Mouse (Mus musculus) lung, postnatal 0 days (tissue): ENCODE results near the gene Prr3. TPM values are rescaled to one million over a fixed set of nuclear protein-coding genes. Genes with fewer than 3 reads are reported as not detected.

Source experiments
- ATAC-seq: fragments of 200-750 bp; cut with Nextera tagmentation; 2 replicates; pipeline ENCODE4 v1.8.0; 2017; ENCODE audit warnings: moderate library complexity
- DNase-seq: peaks from one replicate; pipeline ENCODE4 v3.0.0-alpha.2; 2016; ENCODE audit warnings: low spot score
- H3K27ac ChIP-seq: fragments of 300-500 bp; sonication (generic); 2 replicates; pipeline ENCODE4 v1.5.1; 2014; ENCODE audit warnings: antibody characterized with exemption, mild to moderate bottlenecking, low read length, mixed read lengths
- H3K27me3 ChIP-seq: fragments of 300-500 bp; sonication (generic); replicated peaks from 2 replicates; pipeline ENCODE4 v1.6.1; 2014; ENCODE audit warnings: low read length, mixed read lengths; ENCODE audit not compliant: insufficient read depth
- H3K36me3 ChIP-seq: fragments of 300-500 bp; sonication (generic); 2 replicates; pipeline ENCODE4 v1.6.1; 2014; ENCODE audit warnings: low read length, mixed read lengths; ENCODE audit not compliant: insufficient read depth
- H3K4me1 ChIP-seq: fragments of 300-500 bp; sonication (generic); 2 replicates; pipeline ENCODE4 v1.6.1; 2014; ENCODE audit warnings: antibody characterized with exemption, low read depth, low read length, mixed read lengths; ENCODE audit not compliant: insufficient read depth
- H3K4me2 ChIP-seq: fragments of 300-500 bp; sonication (generic); replicated peaks from 2 replicates; pipeline ENCODE4 v1.6.1; 2014; ENCODE audit warnings: low read depth, mild to moderate bottlenecking, low read length, moderate library complexity, mixed read lengths
- H3K4me3 ChIP-seq: fragments of 300-500 bp; sonication (generic); 2 replicates; pipeline ENCODE4 v1.5.1; 2014; ENCODE audit warnings: low read depth, low read length
- H3K9ac ChIP-seq: fragments of 300-500 bp; sonication (generic); replicated peaks from 2 replicates; pipeline ENCODE4 v1.6.1; 2014; ENCODE audit warnings: low read depth, mild to moderate bottlenecking
- H3K9me3 ChIP-seq: fragments of 300-500 bp; sonication (generic); 2 replicates; pipeline ENCODE4 v1.6.1; 2016; ENCODE audit warnings: low read length, mixed read lengths
- CTCF ChIP-seq: IDR thresholded peaks from 2 replicates; pipeline ENCODE4 v1.5.1; 2016; ENCODE audit warnings: antibody characterized with exemption, mild to moderate bottlenecking
- EP300 ChIP-seq: IDR thresholded peaks from 2 replicates; pipeline ENCODE4 v1.6.1; 2016; ENCODE audit warnings: antibody characterized with exemption, mild to moderate bottlenecking, control low read depth
- WGBS: fragments of 180-500 bp; shearing (Covaris S2); extraction: QIAGEN DNeasy Blood & Tissue Kit; methylation state at CpG from one replicate; pipeline ENCODE4 v1.1.7; 2014; 5-methylcytosine and 5-hydroxymethylcytosine counted together
- polyA plus RNA-seq: library from polyadenylated mRNA; unstranded; fragments of >200 nt; fragmentation: Nextera tagmentation; extraction: Ambion mirVana; gene quantifications from 2 replicates; pipeline ENCODE4 v1.2.1, GENCODE M21; 2015

The Prr3 gene
- 12.6 and 12.9 TPM in 2 replicates for polyA plus RNA-seq

DNA sequence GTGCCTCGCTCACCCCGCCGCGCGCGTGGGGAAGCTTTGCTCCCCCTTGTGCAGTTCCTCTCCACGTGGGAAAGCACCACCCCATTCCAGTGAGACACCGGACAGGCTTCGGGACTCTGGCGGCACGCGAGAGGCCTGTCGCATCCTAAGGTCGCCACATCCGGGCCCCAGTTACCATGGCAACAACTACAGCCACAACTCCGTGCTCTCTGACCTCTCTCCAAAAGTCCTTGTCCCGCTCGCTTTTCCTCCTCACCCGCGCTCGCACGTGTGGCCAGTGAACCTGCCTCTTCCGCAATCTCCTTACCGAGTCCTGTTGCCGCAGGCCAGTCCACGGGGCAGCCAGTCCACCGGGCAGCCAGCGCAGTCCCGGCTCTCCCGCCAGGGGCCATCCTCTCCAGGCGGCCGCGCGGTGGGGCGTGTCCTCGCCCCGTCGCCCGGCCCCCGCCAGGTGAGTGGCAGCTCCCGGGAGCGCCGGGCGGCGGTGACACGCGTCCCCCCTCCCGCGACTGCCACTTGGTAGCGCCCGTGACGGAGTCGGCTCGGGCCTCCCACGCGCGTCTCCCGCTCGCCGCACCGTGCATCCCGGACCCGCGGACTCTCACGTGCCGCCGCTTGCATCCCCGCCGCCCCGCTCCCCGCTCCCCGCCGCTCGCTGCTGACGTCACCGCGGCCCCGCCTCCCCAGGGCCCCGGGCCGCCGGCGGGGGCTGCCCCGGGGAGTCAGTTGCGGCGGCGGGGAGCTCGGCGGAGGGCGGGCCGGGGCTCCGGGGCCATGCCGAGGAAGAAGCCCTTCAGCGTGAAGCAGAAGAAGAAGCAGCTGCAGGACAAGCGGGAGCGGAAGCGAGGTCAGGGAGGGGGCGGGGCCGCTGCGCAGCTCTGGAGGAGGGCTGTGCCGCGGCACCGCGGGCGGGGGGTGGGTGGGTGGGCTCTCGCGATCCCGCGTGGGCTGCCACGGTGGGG is at the start of gene Prr3, which contains the start of gene Gnl1:
Gene Prr3 (minus strand): TSS at position 836 of the 962 bp plus-strand sequence.
Gene Gnl1 (plus strand): TSS at position 451 of the 962 bp plus-strand sequence.
- H3K4me1 ChIP-seq, result peaks cover 10% of the 10 kb centered on the region; the same call in 1 of the 2 replicates
- TF ChIP-seq CTCF (peak; percentile 44), EP300 (no peak; the same call in 1 of the 2 replicates)
- H3K9me3 ChIP-seq, result no peaks in the 10 kb centered on the region
- WGBS, result under 1% methylated on average over 75 of the region's 109 CpGs
- H3K27ac ChIP-seq, result peak within 1 kb of the TSS; percentile 93
- ATAC-seq, result peak; percentile 89
- peak; percentile 97 for DNase-seq
- H3K9ac ChIP-seq, result peak within 1 kb of the TSS; percentile 76
- peaks cover 10% of the 10 kb centered on the region; the same call in 1 of the 2 replicates for H3K36me3 ChIP-seq
- peak within 1 kb of the TSS; percentile 88 for H3K4me3 ChIP-seq
- peak within 1 kb of the TSS; percentile 88 for H3K4me2 ChIP-seq
- H3K27me3 ChIP-seq, result no peaks in the 10 kb centered on the region

DNA sequence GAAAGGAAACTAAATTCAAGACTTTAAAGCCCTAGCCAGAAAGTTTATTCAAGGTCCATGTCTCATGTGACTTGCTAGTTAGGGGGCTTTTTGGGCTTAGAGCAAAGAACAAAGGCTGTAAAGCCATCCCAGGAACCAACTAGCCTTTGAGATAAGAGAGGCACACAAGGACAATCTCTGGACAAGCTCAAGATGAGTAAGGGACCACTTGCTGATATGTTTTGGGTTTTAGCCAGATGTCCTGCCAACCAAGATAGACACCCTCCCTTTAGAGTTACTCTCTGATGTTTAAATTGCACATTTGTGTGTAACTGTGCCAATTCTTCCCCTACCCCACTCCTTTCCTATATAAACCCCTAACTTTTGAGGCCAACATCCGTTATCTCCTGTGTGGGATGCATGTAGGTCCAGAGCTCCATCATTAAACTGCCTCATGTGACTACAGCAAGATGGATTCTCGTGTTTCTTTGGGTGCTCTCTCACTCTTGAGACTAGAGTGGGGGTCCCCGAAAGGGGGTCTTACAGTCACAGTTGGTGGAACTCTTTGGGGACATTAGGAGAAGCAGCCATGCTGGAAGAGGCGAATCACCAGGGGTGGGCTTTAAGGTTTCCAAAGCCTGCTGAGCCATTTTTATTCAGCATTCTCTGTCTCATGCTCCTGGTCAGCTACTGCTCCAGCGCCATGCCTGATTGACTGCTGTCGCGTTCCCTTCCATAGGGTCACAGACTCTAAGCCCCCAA is 49.0 kb upstream of the Prr3 start:
- 85% methylated on average over 7 of the region's 7 CpGs for WGBS
- no peak overlapping the region for H3K27ac ChIP-seq

DNA sequence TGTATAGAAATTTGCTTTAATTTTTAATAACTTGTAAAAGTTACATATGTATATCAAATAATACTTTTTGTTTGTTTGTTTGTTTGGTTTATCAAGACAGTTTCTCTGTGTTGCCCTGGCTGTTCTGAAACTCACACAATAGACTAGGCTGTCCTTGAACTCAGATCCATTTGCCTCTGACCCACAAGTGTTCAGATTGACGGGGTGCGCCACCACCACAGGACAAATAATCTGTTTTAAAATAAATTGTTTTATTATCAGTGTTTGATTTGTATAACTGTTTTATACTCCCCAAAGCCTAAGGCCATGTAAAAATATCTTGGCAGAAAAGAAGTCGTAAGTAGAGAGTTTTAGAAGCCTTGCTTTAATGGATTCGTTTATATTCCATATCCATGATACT is 47.6 kb upstream of the Prr3 start:
- H3K9ac ChIP-seq, result no peak overlapping the region
- TF ChIP-seq EP300 (no peak), CTCF (no peak)
- no peaks in the 10 kb centered on the region for H3K36me3 ChIP-seq
- no peaks in the 10 kb centered on the region for H3K9me3 ChIP-seq
- H3K27ac ChIP-seq, result no peak overlapping the region
- H3K4me3 ChIP-seq, result no peak overlapping the region
- peaks cover 6% of the 10 kb centered on the region; the same call in 1 of the 2 replicates for H3K4me1 ChIP-seq
- ATAC-seq (no peak), DNase-seq (no peak)
- H3K27me3 ChIP-seq, result no peaks in the 10 kb centered on the region
- 79% methylated on average over 4 of the region's 4 CpGs for WGBS
- H3K4me2 ChIP-seq, result no peak overlapping the region

More for the DNA sequence above, 49.0 kb upstream of the Prr3 start:
- H3K4me3 ChIP-seq, result no peak overlapping the region
- no peaks in the 10 kb centered on the region for H3K36me3 ChIP-seq
- DNase-seq, result no peak
- peaks cover 3% of the 10 kb centered on the region; the same call in 1 of the 2 replicates for H3K4me1 ChIP-seq
- no peaks in the 10 kb centered on the region for H3K27me3 ChIP-seq
- TF ChIP-seq CTCF (no peak), EP300 (no peak)
- H3K4me2 ChIP-seq, result no peak overlapping the region
- no peaks in the 10 kb centered on the region for H3K9me3 ChIP-seq
- no peak overlapping the region for H3K9ac ChIP-seq
- ATAC-seq, result no peak

DNA sequence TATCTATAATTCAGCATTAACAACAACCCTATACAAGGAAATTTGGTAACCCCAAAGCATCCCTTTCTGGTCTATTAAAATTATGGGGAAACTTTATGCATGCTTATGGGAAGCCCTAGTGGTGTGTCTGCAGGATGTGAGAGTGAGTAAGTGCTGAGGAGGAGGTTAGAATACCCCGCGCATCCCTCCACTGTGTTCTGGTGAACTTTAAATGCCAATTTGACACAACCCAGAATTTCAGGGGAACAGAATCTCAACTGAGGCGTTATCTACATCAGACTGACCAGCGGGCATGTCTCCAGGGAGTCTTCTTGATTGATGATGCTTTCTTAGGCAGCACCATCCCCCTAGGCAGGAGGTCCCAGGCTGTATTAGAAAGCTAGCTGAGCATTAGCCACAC is 45.9 kb upstream of the Prr3 start:
- Histone ChIP-seq H3K4me3 (no peak overlapping the region), H3K4me2 (no peak overlapping the region), H3K9me3 (no peaks in the 10 kb centered on the region), H3K9ac (no peak overlapping the region), H3K4me1 (peaks cover 6% of the 10 kb centered on the region; the same call in 1 of the 2 replicates), H3K27me3 (no peaks in the 10 kb centered on the region), H3K36me3 (no peaks in the 10 kb centered on the region), H3K27ac (no peak overlapping the region)
- DNase-seq (no peak), ATAC-seq (no peak)
- 51% methylated on average over 4 of the region's 4 CpGs for WGBS
- no peak for TF ChIP-seq EP300
- no peak for TF ChIP-seq CTCF

DNA sequence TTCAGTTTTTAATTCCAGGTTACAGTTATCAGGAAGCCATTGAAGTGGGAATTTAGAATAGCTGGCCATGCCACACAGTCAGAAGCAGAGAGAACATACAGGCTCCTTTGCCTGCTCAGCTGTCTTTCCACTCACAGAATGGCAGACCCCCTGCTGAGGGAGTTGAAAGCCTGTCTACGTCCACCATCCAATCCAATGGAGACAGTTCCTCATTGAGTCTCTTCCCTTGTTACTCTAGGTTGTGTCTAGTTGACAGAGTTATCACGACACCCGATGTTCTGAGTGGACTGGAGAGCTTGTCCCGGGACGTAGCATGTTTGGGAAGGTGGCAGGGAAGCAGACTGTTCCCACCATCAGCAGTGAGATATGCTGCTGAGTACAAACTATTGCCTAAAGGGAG is 45.2 kb upstream of the Prr3 start:
- Histone ChIP-seq H3K27me3 (no peaks in the 10 kb centered on the region), H3K4me1 (peaks cover 6% of the 10 kb centered on the region; the same call in 1 of the 2 replicates), H3K27ac (no peak overlapping the region), H3K9ac (no peak overlapping the region), H3K4me3 (no peak overlapping the region), H3K4me2 (no peak overlapping the region), H3K9me3 (no peaks in the 10 kb centered on the region), H3K36me3 (no peaks in the 10 kb centered on the region)
- 49% methylated on average over 5 of the region's 5 CpGs for WGBS
- no peak for DNase-seq
- ATAC-seq, result no peak
- no peak for TF ChIP-seq CTCF
